Mouse (Mus musculus) spleen, adult 12 weeks (tissue): Measurements from ENCODE around the gene Ttll6.

ENCODE experiments used
- DNase-seq: peaks from one replicate; pipeline ENCODE4 v3.0.0; 2022; ENCODE audit warnings: low spot score

Gene Ttll6

GRCm38 (mm10) chr11:96194961-96195640, 61.5 kb downstream of the Ttll6 start:
- no peak for DNase-seq

- DNase-seq = no peak
Measured at GRCm38 (mm10) chr11:96195769-96196280, 62.2 kb downstream of the Ttll6 start.

- no peak for DNase-seq
Measured at GRCm38 (mm10) chr11:96198642-96199041, 65.1 kb downstream of the Ttll6 start.

GRCm38 (mm10) chr11:96199181-96200086, 65.8 kb downstream of the Ttll6 start:
- DNase-seq = no peak

GRCm38 (mm10) chr11:96200183-96200655, 66.6 kb downstream of the Ttll6 start:
- no peak for DNase-seq

- no peak for DNase-seq
Measured at GRCm38 (mm10) chr11:96201741-96202140, 68.2 kb downstream of the Ttll6 start.

GRCm38 (mm10) chr11:96202401-96203081, 69.0 kb downstream of the Ttll6 start:
- DNase-seq = no peak

- DNase-seq = no peak
Measured at GRCm38 (mm10) chr11:96203182-96203788, 69.7 kb downstream of the Ttll6 start.

GRCm38 (mm10) chr11:96203789-96204186, 70.2 kb downstream of the Ttll6 start:
- no peak for DNase-seq

- DNase-seq = no peak
Measured at GRCm38 (mm10) chr11:96204351-96204750, 70.8 kb downstream of the Ttll6 start.

- no peak for DNase-seq
Measured at GRCm38 (mm10) chr11:96205426-96206131, 72.0 kb downstream of the Ttll6 start.
